Mouse (Mus musculus) myocyte (in vitro differentiated cells): ENCODE data around the gene Fbn1. TPM values are rescaled to one million over a fixed set of nuclear protein-coding genes. Genes with fewer than 3 reads are reported as not detected.
"Not testable (repeated sequence)": the region's sequence is repeated elsewhere in the genome, so short reads cannot be mapped to it uniquely, and the experiment has no call there.

Experiments used
- H3K27me3 ChIP-seq: one replicate; pipeline ENCODE4 v1.6.1; 2011; ENCODE audit not compliant: control insufficient read depth, insufficient read depth, insufficient read length
- H3K36me3 ChIP-seq: one replicate; pipeline ENCODE4 v1.6.1; 2011; ENCODE audit not compliant: control insufficient read depth, insufficient read depth
- H3K4me2 ChIP-seq: one replicate; pipeline ENCODE4 v1.6.1; 2011; ENCODE audit warnings: low read depth, control low read depth
- H3K4me3 ChIP-seq: one replicate; pipeline ENCODE4 v1.5.1; 2011; ENCODE audit warnings: mild to moderate bottlenecking, control low read depth, moderate library complexity
- H3K79me2 ChIP-seq: one replicate; pipeline ENCODE4 v1.6.1; 2011; ENCODE audit not compliant: control insufficient read depth, insufficient read depth
- H3ac ChIP-seq: one replicate; pipeline ENCODE4 v1.6.1; 2011; ENCODE audit not compliant: control insufficient read depth, insufficient read length
- CEBPB ChIP-seq: IDR thresholded peaks from 2 replicates; pipeline ENCODE4 v1.6.1; 2011; ENCODE audit warnings: mild to moderate bottlenecking, moderate library complexity; ENCODE audit not compliant: poor library complexity, insufficient read depth, severe bottlenecking
- E2F4 ChIP-seq: IDR thresholded peaks from one replicate; pipeline ENCODE4 v1.6.1; 2011; ENCODE audit warnings: mild to moderate bottlenecking, control low read depth, moderate library complexity; ENCODE audit not compliant: insufficient read depth
- MAX ChIP-seq: IDR thresholded peaks from one replicate; pipeline ENCODE4 v1.6.1; 2011; ENCODE audit warnings: low read depth, mild to moderate bottlenecking, control low read depth
- MYOD1 ChIP-seq, 3 experiments: IDR thresholded peaks; one replicate each; pipeline ENCODE4 v1.6.1; 2011; ENCODE audit warnings: control low read depth in 2 of 3, low read depth in 2 of 3, mild to moderate bottlenecking in 2 of 3, moderate library complexity in 1 of 3; ENCODE audit not compliant: insufficient read length in 2 of 3, control insufficient read depth in 1 of 3
- MYOG ChIP-seq, 3 experiments: IDR thresholded peaks; one replicate each; pipeline ENCODE4 v1.6.1; 2011; ENCODE audit warnings: control low read depth in 2 of 3, low read depth in 2 of 3, mild to moderate bottlenecking in 2 of 3; ENCODE audit not compliant: insufficient read length in 2 of 3, control insufficient read depth in 1 of 3, insufficient read depth in 1 of 3
- POLR2A ChIP-seq: IDR thresholded peaks from one replicate; pipeline ENCODE4 v1.6.1; 2011; ENCODE audit warnings: low read depth, mild to moderate bottlenecking, control low read depth, moderate library complexity; ENCODE audit not compliant: insufficient read length
- POLR2AphosphoS2 ChIP-seq: IDR thresholded peaks from one replicate; pipeline ENCODE4 v1.6.1; 2011; ENCODE audit warnings: low read depth, control low read depth; ENCODE audit not compliant: insufficient read length
- REST ChIP-seq: IDR thresholded peaks from one replicate; pipeline ENCODE4 v1.6.1; 2011; ENCODE audit warnings: mild to moderate bottlenecking, control low read depth, moderate library complexity; ENCODE audit not compliant: insufficient read depth, insufficient read length
- SRF ChIP-seq: IDR thresholded peaks from one replicate; pipeline ENCODE4 v1.6.1; 2011; ENCODE audit warnings: low read depth; ENCODE audit not compliant: control insufficient read depth, insufficient read length
- TCF12 ChIP-seq: IDR thresholded peaks from one replicate; pipeline ENCODE4 v1.6.1; 2011; ENCODE audit warnings: mild to moderate bottlenecking, control low read depth; ENCODE audit not compliant: poor library complexity, insufficient read depth, severe bottlenecking
- TCF3 ChIP-seq: IDR thresholded peaks from one replicate; pipeline ENCODE4 v1.6.1; 2011; ENCODE audit warnings: low read depth, control low read depth; ENCODE audit not compliant: insufficient read length
- USF1 ChIP-seq: IDR thresholded peaks from one replicate; pipeline ENCODE4 v1.6.1; 2011; ENCODE audit warnings: low read depth, mild to moderate bottlenecking, control low read depth, moderate library complexity
- polyA plus RNA-seq: library from polyadenylated mRNA; unstranded; fragments of >200 nt; fragmentation: generic; extraction: Trizol; gene quantifications from one replicate; pipeline ENCODE4 v1.2.1, GENCODE M21; 2012; ENCODE audit warnings: missing spikeins

The Fbn1 gene
- polyA plus RNA-seq, 1 experiment, result 125 TPM

GRCm38 (mm10) chr2:125291101-125291500 is 216.7 kb downstream of the Fbn1 start:
- TF ChIP-seq POLR2AphosphoS2, result no peak
- no peak for TF ChIP-seq USF1
- TF ChIP-seq MYOG (IDR thresholded peaks at IDR 0.05; ENCODE audit: control insufficient read depth in 1 of 3, insufficient read depth in 1 of 3, insufficient read length in 2 of 3, low read depth in 2 of 3), result no peak
- no peak for TF ChIP-seq SRF
- TF ChIP-seq E2F4, result no peak
- TF ChIP-seq MAX, result no peak
- no peak for TF ChIP-seq POLR2A
- no peak for TF ChIP-seq REST
- TF ChIP-seq TCF3, result no peak
- no peak for TF ChIP-seq MYOD1 (IDR thresholded peaks at IDR 0.05; ENCODE audit: control insufficient read depth in 1 of 3, insufficient read length in 2 of 3, low read depth in 2 of 3)
- no peak for TF ChIP-seq CEBPB
- Histone ChIP-seq H3K4me2 (no peak overlapping the region), H3K27me3 (no peaks in the 10 kb centered on the region), H3K4me3 (no peak overlapping the region), H3K79me2 (no peaks in the 10 kb centered on the region), H3ac (no peak overlapping the region), H3K36me3 (no peaks in the 10 kb centered on the region)

GRCm38 (mm10) chr2:125290197-125290965 is 217.4 kb downstream of the Fbn1 start:
- H3K36me3 ChIP-seq, result no peaks in the 10 kb centered on the region
- TF ChIP-seq USF1 (no peak), REST (no peak), CEBPB (no peak), POLR2AphosphoS2 (no peak), MYOG (IDR thresholded peaks at IDR 0.05; ENCODE audit: control insufficient read depth in 1 of 3, insufficient read depth in 1 of 3, insufficient read length in 2 of 3, low read depth in 2 of 3) (no peak), E2F4 (no peak), MAX (no peak), SRF (no peak), TCF3 (no peak), POLR2A (no peak), TCF12 (no peak), MYOD1 (IDR thresholded peaks at IDR 0.05; ENCODE audit: control insufficient read depth in 1 of 3, insufficient read length in 2 of 3, low read depth in 2 of 3) (no peak)
- no peaks in the 10 kb centered on the region for H3K27me3 ChIP-seq
- H3K4me2 ChIP-seq, result no peak overlapping the region
- H3K79me2 ChIP-seq, result no peaks in the 10 kb centered on the region
- no peak overlapping the region for H3ac ChIP-seq
- no peak overlapping the region for H3K4me3 ChIP-seq

- H3K27me3 ChIP-seq, result no peaks in the 10 kb centered on the region
- H3ac ChIP-seq, result no peak overlapping the region
- TF ChIP-seq MYOD1 (IDR thresholded peaks at IDR 0.05; ENCODE audit: control insufficient read depth in 1 of 3, insufficient read length in 2 of 3, low read depth in 2 of 3) (no peak), TCF3 (no peak), USF1 (no peak), CEBPB (no peak), E2F4 (no peak), MYOG (IDR thresholded peaks at IDR 0.05; ENCODE audit: control insufficient read depth in 1 of 3, insufficient read depth in 1 of 3, insufficient read length in 2 of 3, low read depth in 2 of 3) (no peak), TCF12 (no peak), REST (no peak), MAX (no peak), POLR2A (no peak), POLR2AphosphoS2 (no peak), SRF (no peak)
- H3K4me3 ChIP-seq, result no peak overlapping the region
- H3K79me2 ChIP-seq, result no peaks in the 10 kb centered on the region
- no peaks in the 10 kb centered on the region for H3K36me3 ChIP-seq
- no peak overlapping the region for H3K4me2 ChIP-seq
These were observed 222.0 kb downstream of the Fbn1 start for GRCm38 (mm10) chr2:125285777-125286176.

GRCm38 (mm10) chr2:125282334-125283206 is 225.2 kb downstream of the Fbn1 start:
- Histone ChIP-seq H3K4me3 (no peak overlapping the region), H3K4me2 (no peak overlapping the region), H3K79me2 (no peaks in the 10 kb centered on the region), H3K36me3 (no peaks in the 10 kb centered on the region), H3ac (no peak overlapping the region), H3K27me3 (no peaks in the 10 kb centered on the region)
- TF ChIP-seq TCF12 (no peak), MYOD1 (IDR thresholded peaks at IDR 0.05; ENCODE audit: control insufficient read depth in 1 of 3, insufficient read length in 2 of 3, low read depth in 2 of 3) (no peak), TCF3 (no peak), REST (no peak), MAX (no peak)

GRCm38 (mm10) chr2:125279995-125280394 is 227.8 kb downstream of the Fbn1 start:
- H3ac ChIP-seq, H3K4me3 ChIP-seq, H3K79me2 ChIP-seq, H3K36me3 ChIP-seq, H3K4me2 ChIP-seq, H3K27me3 ChIP-seq: not testable (repeated sequence)
